Comparison of ENCODE assay signal across 20 mouse cellular contexts in the genomic region with DNA sequence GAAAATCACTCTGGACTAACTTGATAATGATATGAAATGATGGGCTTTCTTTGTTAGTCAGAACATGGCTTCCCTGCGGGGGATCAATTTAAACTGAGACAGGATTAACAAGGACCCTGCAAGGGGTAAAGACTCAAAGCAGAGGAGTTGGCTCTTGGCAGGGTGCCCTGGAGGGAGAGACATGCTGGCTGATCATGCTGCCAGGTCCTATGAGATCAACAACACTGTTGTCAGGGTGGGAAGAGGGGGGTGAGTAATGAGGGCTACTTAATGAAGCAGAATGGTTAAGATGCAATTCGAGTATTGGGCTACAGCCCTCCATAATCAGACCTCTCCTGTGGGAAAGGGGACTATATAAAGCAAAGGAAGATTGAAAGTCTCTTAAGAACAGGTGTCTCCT. TPM values are rescaled to one million over a fixed set of nuclear protein-coding genes. Genes with fewer than 3 reads are reported as not detected.
A peak's percentile ranks its signal among the peaks of the same experiment; 100 is the strongest.
DNase-seq lines count a peak whose midpoint lies in the region; ATAC-seq and TF ChIP-seq lines count a peak whose summit lies in the region.
"Had no signal": no experiment of that assay in that cellular context is flagged by ENCODE, and none has a peak within 500 bp of the region (broad histone marks: within the 10 kb centered on the region; RNA-seq: fewer than 3 reads in every experiment).

No protein-coding gene starts in this region.

- no peak for TF ChIP-seq POLR2A in brain, embryonic 14.5 days (IDR thresholded peaks at IDR 0.05; ENCODE audit: borderline replicate concordance, extremely low read depth, insufficient read depth, insufficient read length, poor library complexity, severe bottlenecking)

- H3K9ac ChIP-seq in forebrain, embryonic 13.5 days, result no peak overlapping the region
- no peak overlapping the region for H3K9ac ChIP-seq in midbrain, embryonic 16.5 days (ENCODE audit: low read depth, low read length)
- no peak overlapping the region for H3K9ac ChIP-seq in stomach, postnatal 0 days (ENCODE audit: low read length)
- H3K9ac ChIP-seq: embryonic facial prominence, embryonic 13.5 days; limb, embryonic 15.5 days; liver, postnatal 0 days; neural tube, embryonic 12.5 days had no signal

- no peak overlapping the region for H3K4me3 ChIP-seq in forebrain, embryonic 13.5 days
- H3K4me3 ChIP-seq in midbrain, embryonic 16.5 days (ENCODE audit: low read depth, low read length), result no peak overlapping the region
- H3K4me3 ChIP-seq in stomach, postnatal 0 days (ENCODE audit: low read depth, low read length), result no peak overlapping the region
- H3K4me3 ChIP-seq: embryonic facial prominence, embryonic 13.5 days; left cerebral cortex, adult 2 months; limb, embryonic 15.5 days; neural tube, embryonic 12.5 days had no signal

- H3K36me3 ChIP-seq in forebrain, embryonic 13.5 days (ENCODE audit: poor library complexity, severe bottlenecking), result no peaks in the 10 kb centered on the region
- H3K36me3 ChIP-seq in midbrain, embryonic 16.5 days (ENCODE audit: control insufficient read depth, insufficient read depth, low read length), result no peaks in the 10 kb centered on the region
- no peaks in the 10 kb centered on the region for H3K36me3 ChIP-seq in stomach, postnatal 0 days (ENCODE audit: control insufficient read depth, insufficient read depth, low read length)
- H3K36me3 ChIP-seq: embryonic facial prominence, embryonic 13.5 days; limb, embryonic 15.5 days; neural tube, embryonic 12.5 days had no signal

- H3K27ac ChIP-seq in forebrain, embryonic 13.5 days, result no peak overlapping the region
- H3K27ac ChIP-seq in midbrain, embryonic 16.5 days (ENCODE audit: low read length), result no peak overlapping the region
- H3K27ac ChIP-seq in stomach, postnatal 0 days (replicated peaks), result no peak overlapping the region
- H3K27ac ChIP-seq: embryonic facial prominence, embryonic 13.5 days; left cerebral cortex, adult 2 months; limb, embryonic 15.5 days; neural tube, embryonic 12.5 days had no signal

- H3K27me3 ChIP-seq in forebrain, embryonic 13.5 days, result no peaks in the 10 kb centered on the region
- H3K27me3 ChIP-seq in midbrain, embryonic 16.5 days (ENCODE audit: control insufficient read depth, insufficient read depth, low read depth, low read length), result no peaks in the 10 kb centered on the region
- H3K27me3 ChIP-seq in stomach, postnatal 0 days (ENCODE audit: control insufficient read depth, insufficient read depth, low read length), result no peaks in the 10 kb centered on the region
- H3K27me3 ChIP-seq: neural tube, embryonic 12.5 days had no signal

- DNase-seq in kidney, postnatal 10 days, result peak; percentile 36
- no peak for DNase-seq in kidney, adult 11 months
- DNase-seq in brain, embryonic 14.5 days (ENCODE audit: low read depth), result peak; percentile 85
- no peak for DNase-seq in gastrocnemius, postnatal 36 days
- no peak for DNase-seq in stomach, postnatal 0 days (ENCODE audit: low spot score)
- DNase-seq: gastrocnemius, postnatal 14 days; heart, postnatal 36 days; kidney, adult 18-20 months; liver, postnatal 0 days; lung, postnatal 36 days; thymus, postnatal 14 days had no signal

- ATAC-seq in forebrain, embryonic 13.5 days, result peak; percentile 73
- ATAC-seq in midbrain, embryonic 16.5 days, result peak; percentile 25; the same call in 1 of the 2 replicates
- ATAC-seq in stomach, postnatal 0 days (ENCODE audit: low FRiP score, low TSS enrichment), result no peak
- ATAC-seq: activated CD4-positive, CD25-positive, alpha-beta regulatory T cell, adult 4 months; liver, postnatal 0 days had no signal

- TF ChIP-seq EP300 in stomach, postnatal 0 days (optimal IDR thresholded peaks at IDR 0.05), result no peak

- TF ChIP-seq CTCF in brain, embryonic 14.5 days (IDR thresholded peaks at IDR 0.05; ENCODE audit: borderline replicate concordance, extremely low read depth, insufficient read depth, insufficient read length), result no peak
- no peak for TF ChIP-seq CTCF in stomach, postnatal 0 days (IDR thresholded peaks at IDR 0.05; ENCODE audit: low read depth)

- intact Hi-C loops in gastrocnemius, postnatal 36 days (cut with DNase I), result no loop called here

- H3K9me3 ChIP-seq in forebrain, embryonic 13.5 days (replicated peaks), result no peaks in the 10 kb centered on the region
- H3K9me3 ChIP-seq in midbrain, embryonic 16.5 days (replicated peaks; ENCODE audit: control insufficient read depth, low read length, poor library complexity, severe bottlenecking), result no peaks in the 10 kb centered on the region
- no peaks in the 10 kb centered on the region for H3K9me3 ChIP-seq in stomach, postnatal 0 days (ENCODE audit: control insufficient read depth, low read length)
- H3K9me3 ChIP-seq: embryonic facial prominence, embryonic 13.5 days; limb, embryonic 15.5 days; neural tube, embryonic 12.5 days had no signal

- 21% methylated on average over 2 of the region's 2 CpGs for WGBS in forebrain, embryonic 13.5 days
- WGBS in midbrain, embryonic 16.5 days, result 26% methylated on average over 2 of the region's 2 CpGs
- 48% methylated on average over 2 of the region's 2 CpGs for WGBS in stomach, postnatal 0 days

- peaks cover 7% of the 10 kb centered on the region; the same call in 1 of the 2 replicates for H3K4me1 ChIP-seq in forebrain, embryonic 13.5 days
- H3K4me1 ChIP-seq in midbrain, embryonic 16.5 days (ENCODE audit: control insufficient read depth, insufficient read depth, low read length), result no peaks in the 10 kb centered on the region
- H3K4me1 ChIP-seq in stomach, postnatal 0 days (replicated peaks; ENCODE audit: control insufficient read depth, insufficient read depth), result no peaks in the 10 kb centered on the region
- H3K4me1 ChIP-seq: embryonic facial prominence, embryonic 13.5 days; limb, embryonic 15.5 days; neural tube, embryonic 12.5 days had no signal

- H3K4me2 ChIP-seq in forebrain, embryonic 13.5 days, result no peak overlapping the region
- H3K4me2 ChIP-seq in midbrain, embryonic 16.5 days (ENCODE audit: low read length), result no peak overlapping the region
- no peak overlapping the region for H3K4me2 ChIP-seq in stomach, postnatal 0 days (replicated peaks; ENCODE audit: low read depth)
- H3K4me2 ChIP-seq: embryonic facial prominence, embryonic 13.5 days; heart, embryonic 11.5 days; limb, embryonic 15.5 days; neural tube, embryonic 12.5 days had no signal

RNA-seq across cellular contexts. Expression of gene Car5b, which starts 11.1 kb away (rescaled TPM):
- 0.33 and 0.81 TPM in 2 replicates for polyA plus RNA-seq in brain, embryonic 14.5 days (2012; rRNA removed)
- polyA plus RNA-seq in forebrain, embryonic 13.5 days (2015; fragmentation: Nextera tagmentation; extraction: Ambion mirVana), result 0.26 and 0.35 TPM in 2 replicates
- 0.31 and 0.67 TPM in 2 replicates for polyA plus RNA-seq in midbrain, embryonic 16.5 days (2015; fragmentation: Nextera tagmentation; extraction: Ambion mirVana)
- total RNA-seq in gastrocnemius, postnatal 36 days (2021), result 1 to 10 TPM in 1 of 2 experiments, under 1 TPM in 1; 0.92 to 1.6 TPM
- 3.8 and 4.2 TPM in 2 replicates for polyA plus RNA-seq in stomach, postnatal 0 days (2015; fragmentation: Nextera tagmentation; extraction: Ambion mirVana)

RNA-seq across cellular contexts. Expression of gene Siah1b, which starts 37.4 kb away (rescaled TPM):
- polyA plus RNA-seq in brain, embryonic 14.5 days (2012; rRNA removed), result 21.5 and 28.2 TPM in 2 replicates
- polyA plus RNA-seq in forebrain, embryonic 13.5 days (2015; fragmentation: Nextera tagmentation; extraction: Ambion mirVana), result 36.6 and 41.5 TPM in 2 replicates
- 13.2 and 20.6 TPM in 2 replicates for polyA plus RNA-seq in midbrain, embryonic 16.5 days (2015; fragmentation: Nextera tagmentation; extraction: Ambion mirVana)
- total RNA-seq in gastrocnemius, postnatal 36 days (2021), result 1 to 10 TPM; 2.5 to 3.3 TPM
- polyA plus RNA-seq in stomach, postnatal 0 days (2015; fragmentation: Nextera tagmentation; extraction: Ambion mirVana), result 8.9 and 9.5 TPM in 2 replicates

RNA-seq across cellular contexts. Expression of gene Cltrn, which starts 49.7 kb away (rescaled TPM):
- 0.05 and 0.15 TPM in 2 replicates for polyA plus RNA-seq in brain, embryonic 14.5 days (2012; rRNA removed)
- polyA plus RNA-seq in forebrain, embryonic 13.5 days (2015; fragmentation: Nextera tagmentation; extraction: Ambion mirVana), result 0.19 and 0.27 TPM in 2 replicates
- polyA plus RNA-seq in midbrain, embryonic 16.5 days (2015; fragmentation: Nextera tagmentation; extraction: Ambion mirVana), result 0.24 TPM in 1 of 2 replicates, not detected in the other
- total RNA-seq in gastrocnemius, postnatal 36 days (2021), result not detected
- 1.5 and 1.7 TPM in 2 replicates for polyA plus RNA-seq in stomach, postnatal 0 days (2015; fragmentation: Nextera tagmentation; extraction: Ambion mirVana)
- total RNA-seq: gastrocnemius, postnatal 14 days; heart, postnatal 36 days; left cerebral cortex, adult 2 months had no signal
- polyA plus RNA-seq: activated CD4-positive, CD25-positive, alpha-beta regulatory T cell, adult 4 months; limb, embryonic 15.5 days; spleen, adult 2 months had no signal

Comparison
In these comparisons a context has a peak if more than half of its experiments do, and no peak if none do; other contexts are left out.
1. DNase-seq: peak in kidney, postnatal 10 days (single experiment) and brain, embryonic 14.5 days (single experiment); none in kidney, adult 11 months (single experiment), gastrocnemius, postnatal 36 days (0 of 2) and stomach, postnatal 0 days (single experiment).